Comparison of ENCODE assay signal across 9 mouse cellular contexts in genomic region chr9:62782976-62783781, GRCm38 (mm10). TPM values are rescaled to one million over a fixed set of nuclear protein-coding genes. Genes with fewer than 3 reads are reported as not detected.
DNase-seq lines count a peak whose midpoint lies in the region; ATAC-seq and TF ChIP-seq lines count a peak whose summit lies in the region.
"Had no signal": no experiment of that assay in that cellular context is flagged by ENCODE, and none has a peak within 500 bp of the region (broad histone marks: within the 10 kb centered on the region; RNA-seq: fewer than 3 reads in every experiment).

No protein-coding gene starts in this region.

- H3K27ac ChIP-seq in lung, embryonic 14.5 days (ENCODE audit: low read depth) = no peak overlapping the region
- peak overlapping the region; percentile 91 for H3K27ac ChIP-seq in left cerebral cortex, adult 2 months
- H3K27ac ChIP-seq in midbrain, postnatal 0 days (ENCODE audit: low read depth, low read length) = peak overlapping the region; percentile 55
- H3K27ac ChIP-seq: lung, embryonic 15.5 days had no signal

- H3K4me2 ChIP-seq in lung, embryonic 14.5 days = no peak overlapping the region
- peak overlapping the region; percentile 13 for H3K4me2 ChIP-seq in midbrain, postnatal 0 days (ENCODE audit: low read depth, low read length, poor library complexity, severe bottlenecking)
- H3K4me2 ChIP-seq: lung, embryonic 15.5 days had no signal

- intact Hi-C loops in left cerebral cortex, adult 2 months (cut with DNase I) = loop anchor here (2.0 to 5.0 kb wide), 3 partner anchors 24 to 224 kb away; no protein-coding TSS in a partner anchor

- ATAC-seq in lung, embryonic 14.5 days (ENCODE audit: insufficient read depth) = no peak; the same call in 1 of the 2 replicates
- ATAC-seq in frontal cortex, adult (ENCODE audit: low TSS enrichment) = peak; percentile 76
- peak; percentile 80 for ATAC-seq in midbrain, postnatal 0 days (ENCODE audit: low FRiP score)

- no peaks in the 10 kb centered on the region for H3K27me3 ChIP-seq in lung, embryonic 14.5 days (ENCODE audit: insufficient read depth, low read length)
- H3K27me3 ChIP-seq in midbrain, postnatal 0 days (ENCODE audit: insufficient read depth, low read length) = no peaks in the 10 kb centered on the region
- H3K27me3 ChIP-seq: lung, embryonic 15.5 days had no signal

- no peaks in the 10 kb centered on the region for H3K9me3 ChIP-seq in lung, embryonic 14.5 days (ENCODE audit: low read depth, low read length)
- H3K9me3 ChIP-seq in midbrain, postnatal 0 days (ENCODE audit: low read length) = no peaks in the 10 kb centered on the region
- H3K9me3 ChIP-seq: lung, embryonic 15.5 days had no signal

- H3K36me3 ChIP-seq in lung, embryonic 14.5 days (ENCODE audit: insufficient read depth) = no peaks in the 10 kb centered on the region
- H3K36me3 ChIP-seq in midbrain, postnatal 0 days (ENCODE audit: insufficient read depth, low read length) = no peaks in the 10 kb centered on the region
- H3K36me3 ChIP-seq: lung, embryonic 15.5 days had no signal

- DNase-seq in lung, embryonic 14.5 days = peak; percentile 68
- DNase-seq in lung, postnatal 25 days (ENCODE audit: low spot score) = no peak
- DNase-seq in adrenal gland, postnatal 36 days = peak; percentile 62 to 80
- peak; percentile 80 to 86 for DNase-seq in left cerebral cortex, adult 2 months (ENCODE audit: extremely low spot score in 1 of 2, low spot score in 2 of 2)
- peak; percentile 89 for DNase-seq in midbrain, postnatal 0 days (ENCODE audit: low spot score)
- peak; percentile 73 for DNase-seq in testis, postnatal 14 days (ENCODE audit: low spot score)
- DNase-seq in heart, adult 18-20 months = no peak

- 39% methylated on average over 16 of the region's 16 CpGs for WGBS in lung, embryonic 14.5 days
- 34% methylated on average over 15 of the region's 16 CpGs for WGBS in midbrain, postnatal 0 days

- H3K4me1 ChIP-seq in lung, embryonic 14.5 days (ENCODE audit: insufficient read depth) = no peaks in the 10 kb centered on the region
- peaks cover 10% of the 10 kb centered on the region for H3K4me1 ChIP-seq in midbrain, postnatal 0 days (ENCODE audit: insufficient read depth, low read length)

- no peak overlapping the region for H3K4me3 ChIP-seq in lung, embryonic 14.5 days (ENCODE audit: low read depth, low read length)
- H3K4me3 ChIP-seq in left cerebral cortex, adult 2 months = no peak overlapping the region
- H3K4me3 ChIP-seq in midbrain, postnatal 0 days (ENCODE audit: low read depth, low read length) = no peak overlapping the region
- H3K4me3 ChIP-seq: lung, embryonic 15.5 days had no signal

- H3K9ac ChIP-seq in lung, embryonic 14.5 days = no peak overlapping the region
- 0 out of 2 replicates have a peak overlapping the region, but pooled peaks have one; percentile 3 for H3K9ac ChIP-seq in midbrain, postnatal 0 days (replicated peaks; ENCODE audit: low read length, poor library complexity, severe bottlenecking)
- H3K9ac ChIP-seq: lung, embryonic 15.5 days had no signal

- TF ChIP-seq CTCF in lung, embryonic 14.5 days (IDR thresholded peaks at IDR 0.05; ENCODE audit: low read depth) = peak; percentile 56
- TF ChIP-seq CTCF in left cerebral cortex, adult 2 months (IDR thresholded peaks at IDR 0.05) = peak; percentile 48
- peak; percentile 81 for TF ChIP-seq CTCF in midbrain, postnatal 0 days (IDR thresholded peaks at IDR 0.05)

RNA-seq across cellular contexts. Expression of gene Fem1b, which starts 28.6 kb away (rescaled TPM):
- polyA plus RNA-seq in lung, embryonic 14.5 days (2014; fragmentation: Nextera tagmentation; extraction: Ambion mirVana) = 37.1 and 37.6 TPM in 2 replicates
- total RNA-seq in adrenal gland, postnatal 36 days (2021) = 10 to 100 TPM; 37.7 to 43.6 TPM
- 100 to 1,000 TPM; 104 to 107 TPM for total RNA-seq in left cerebral cortex, adult 2 months (2021)
- total RNA-seq in midbrain, postnatal 0 days (2014; rRNA removed) = 193 and 233 TPM in 2 replicates
- polyA plus RNA-seq in midbrain, postnatal 0 days (2015; fragmentation: Nextera tagmentation; extraction: Ambion mirVana) = 36.5 and 42.0 TPM in 2 replicates
- total RNA-seq in heart, adult 18-20 months (2021) = 10 to 100 TPM; 15.8 to 16.1 TPM

RNA-seq across cellular contexts. Expression of gene Cln6, which starts 55.4 kb away (rescaled TPM):
- 27.3 and 27.7 TPM in 2 replicates for polyA plus RNA-seq in lung, embryonic 14.5 days (2014; fragmentation: Nextera tagmentation; extraction: Ambion mirVana)
- total RNA-seq in adrenal gland, postnatal 36 days (2021) = 10 to 100 TPM; 12.3 to 20.2 TPM
- 10 to 100 TPM; 10.0 to 11.9 TPM for total RNA-seq in left cerebral cortex, adult 2 months (2021)
- 13.2 and 14.2 TPM in 2 replicates for total RNA-seq in midbrain, postnatal 0 days (2014; rRNA removed)
- 7.3 and 7.4 TPM in 2 replicates for polyA plus RNA-seq in midbrain, postnatal 0 days (2015; fragmentation: Nextera tagmentation; extraction: Ambion mirVana)
- 10 to 100 TPM; 25.8 TPM for total RNA-seq in heart, adult 18-20 months (2021)

Comparison
In these comparisons a context has a peak if more than half of its experiments do, and no peak if none do; other contexts are left out.
1. DNase-seq: peak in lung, embryonic 14.5 days (single experiment), adrenal gland, postnatal 36 days (2 of 2), left cerebral cortex, adult 2 months (2 of 2), midbrain, postnatal 0 days (single experiment) and testis, postnatal 14 days (single experiment); none in lung, postnatal 25 days (single experiment) and heart, adult 18-20 months (0 of 2).
2. Peak in every context shown above with its lines, with median percentiles within 50 percentile points of each other: CTCF ChIP-seq.